Mouse (Mus musculus) kidney, postnatal 36 days (tissue): ENCODE results near the gene Fpr3.
"Not testable (repeated sequence)": the region's sequence is repeated elsewhere in the genome, so short reads cannot be mapped to it uniquely, and the experiment has no call there.

Experiments used
- DNase-seq, 2 experiments: peaks; one replicate each; pipeline ENCODE4 v3.0.0; 2021 to 2022; ENCODE audit warnings: mixed read lengths in 2 of 2

The Fpr3 gene

DNA sequence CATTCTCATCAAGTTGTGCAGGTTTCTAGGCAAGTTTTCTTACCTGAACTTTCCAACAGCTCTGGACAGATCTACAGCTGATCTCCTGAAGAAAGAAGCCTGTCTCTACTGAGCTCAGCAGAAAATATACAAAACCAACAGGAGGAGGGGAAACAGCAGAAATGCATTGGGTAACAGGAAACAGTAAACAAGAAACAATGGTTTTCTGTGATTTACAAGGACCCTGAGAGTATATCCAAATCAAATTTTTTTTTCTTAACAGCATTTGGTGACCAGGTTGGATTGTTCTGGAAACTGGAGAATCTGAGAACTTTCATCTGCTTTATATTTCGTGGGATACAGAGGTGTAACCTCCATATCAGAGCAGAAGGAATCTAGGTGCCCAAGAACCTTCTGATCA lies 3.8 kb upstream of the Fpr3 start, which contains the start of gene Fpr1:
Gene Fpr1 (minus strand): TSS at position 101 of the 400 bp plus-strand sequence.
- DNase-seq: no peak

DNA sequence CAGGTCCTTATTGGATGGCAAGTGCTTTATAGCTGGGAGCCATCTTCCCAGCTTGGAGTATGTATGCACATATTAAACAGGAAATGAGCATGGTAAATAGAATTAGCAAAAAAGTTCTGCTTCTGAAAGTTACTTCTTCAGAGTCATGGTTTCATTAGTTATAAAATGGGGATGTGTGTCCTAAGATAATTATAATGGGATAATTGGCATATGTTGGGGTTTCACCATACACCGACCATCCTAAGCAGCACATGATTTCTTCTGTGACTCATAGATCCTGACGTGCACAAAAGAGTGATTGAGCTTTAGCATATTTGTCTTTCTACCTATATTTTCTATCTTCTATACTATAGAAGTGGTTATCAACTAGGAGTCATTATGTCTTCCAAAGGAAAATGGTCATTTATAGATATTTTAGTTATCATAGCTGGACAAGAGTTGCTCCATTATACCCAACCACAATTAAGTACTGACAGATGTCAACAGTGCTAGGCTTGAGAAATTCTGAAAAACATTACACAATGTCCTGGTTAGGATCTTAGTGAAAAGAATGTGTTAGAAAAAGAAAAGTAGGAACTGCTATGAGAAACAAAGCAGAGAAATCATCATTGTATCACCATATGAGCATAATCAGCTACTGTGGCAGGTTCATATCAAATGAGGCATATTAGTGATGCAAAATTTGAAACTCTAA lies 2.2 kb downstream of the Fpr3 start:
- no peak for DNase-seq

DNA sequence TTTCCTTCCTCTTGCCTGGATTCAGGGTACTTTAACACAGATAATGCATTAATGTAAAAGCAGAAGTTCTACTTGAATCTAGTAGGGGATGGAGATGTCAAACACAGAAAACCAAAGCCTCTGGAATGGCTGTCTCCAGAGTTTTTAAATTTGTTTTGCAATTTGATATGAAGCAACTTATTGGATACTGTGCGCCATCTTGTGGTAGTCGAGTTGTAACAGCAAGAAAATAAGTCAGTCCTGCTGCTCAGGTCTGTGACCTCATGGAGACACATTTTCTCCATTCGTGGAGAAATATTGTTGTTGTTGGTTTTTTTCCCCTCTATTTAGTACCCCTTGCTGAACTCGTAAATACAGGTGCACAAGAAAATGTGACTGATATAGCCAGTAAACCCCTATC lies 8.4 kb downstream of the Fpr3 start:
- DNase-seq: peak; percentile 48 to 49

DNA sequence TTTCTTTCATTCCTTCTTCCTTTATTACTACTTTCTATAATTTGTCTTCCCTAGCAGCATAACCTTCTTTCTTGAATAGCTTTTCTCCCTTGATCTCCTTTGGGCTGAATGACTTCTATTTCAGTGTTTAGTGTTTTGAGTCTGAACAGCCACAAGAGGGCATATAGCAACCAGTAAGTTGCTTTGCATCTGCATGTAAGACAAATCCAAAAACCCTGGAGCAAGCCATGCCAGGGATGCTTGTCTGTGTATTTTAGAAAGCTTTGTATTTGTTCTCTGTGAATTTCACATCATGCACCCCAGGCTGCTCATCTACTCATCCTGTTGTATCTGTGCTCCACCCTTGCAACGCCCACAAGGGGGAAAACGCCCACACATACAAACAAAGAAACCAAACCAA lies 11.6 kb downstream of the Fpr3 start:
- no peak for DNase-seq

DNA sequence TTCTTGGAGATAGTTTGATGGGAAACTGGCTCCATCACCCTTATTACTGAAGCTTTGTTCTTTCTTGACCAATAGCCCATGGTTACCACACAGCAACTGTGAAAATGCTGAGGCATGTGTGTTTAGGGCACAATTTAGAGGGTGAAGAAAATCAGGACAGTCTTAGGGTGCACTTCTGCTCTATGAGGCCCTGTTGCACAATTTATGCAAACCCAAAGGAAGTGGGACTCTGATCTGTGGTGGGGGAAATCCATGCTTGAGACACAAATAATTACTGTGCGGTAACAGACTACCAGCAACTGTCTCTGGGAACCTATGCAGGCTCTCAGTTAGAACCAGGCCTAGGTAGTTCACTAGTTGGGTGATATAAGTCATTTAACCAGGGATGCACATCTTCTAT lies 13.1 kb downstream of the Fpr3 start:
- no peak for DNase-seq

DNA sequence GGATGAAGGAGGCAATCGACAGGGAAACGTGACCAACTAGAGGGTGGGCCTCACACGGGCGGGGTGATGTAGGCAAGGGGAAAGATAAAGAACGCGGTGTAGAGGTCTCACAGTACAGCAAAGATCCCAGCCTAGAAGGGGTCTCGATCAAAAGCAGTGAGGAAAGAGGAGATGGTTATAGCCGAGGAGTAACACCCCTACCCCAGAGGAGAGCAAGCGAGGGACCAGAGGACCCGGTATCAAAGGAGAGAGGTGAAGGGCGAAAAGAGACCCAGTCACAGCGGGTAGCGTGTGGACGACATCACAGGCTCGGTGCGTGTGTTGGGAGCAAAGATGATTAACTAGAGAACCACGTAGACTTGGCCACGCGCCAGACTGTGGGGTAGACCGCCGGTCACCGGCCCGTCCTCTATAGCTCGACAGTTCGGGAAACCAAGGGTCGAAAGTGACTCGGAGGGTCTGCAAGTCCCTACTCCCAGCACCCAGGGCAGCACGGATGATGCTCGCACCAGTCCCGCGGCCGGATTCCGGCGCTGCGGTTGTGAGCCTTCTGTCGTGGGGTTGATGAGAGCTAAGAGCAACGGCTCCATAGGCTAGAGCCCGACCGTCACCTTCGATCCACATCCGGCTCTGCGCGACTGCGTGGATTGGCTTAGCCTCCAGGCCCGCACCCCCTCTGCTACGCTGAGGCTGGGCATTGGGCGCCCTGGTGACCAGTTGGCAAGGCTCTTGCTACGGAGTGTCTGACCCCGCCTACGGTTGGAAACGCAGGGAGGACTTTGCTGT lies 22.2 kb downstream of the Fpr3 start:
- peak; percentile 81 to 82 for DNase-seq

DNA sequence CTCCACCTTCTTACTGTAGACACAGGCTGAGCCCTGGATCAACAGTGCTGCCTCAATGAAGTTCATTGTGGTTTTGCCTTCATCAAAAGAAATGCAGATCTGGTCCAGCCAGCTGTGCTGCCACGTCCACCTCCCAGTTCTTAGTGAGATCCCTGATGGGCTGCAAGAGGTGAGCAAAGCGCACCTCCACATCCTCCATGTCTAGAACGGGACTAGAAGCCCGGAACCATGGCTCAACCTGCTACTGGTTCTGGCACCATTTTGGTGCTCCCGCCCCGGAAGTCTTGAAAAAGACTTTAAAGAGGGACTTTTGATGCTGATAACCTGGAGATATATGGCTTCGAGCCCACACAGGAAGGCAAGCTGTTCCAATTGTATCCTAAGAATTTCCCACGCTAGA lies 25.0 kb downstream of the Fpr3 start:
- not testable (repeated sequence) for DNase-seq

DNA sequence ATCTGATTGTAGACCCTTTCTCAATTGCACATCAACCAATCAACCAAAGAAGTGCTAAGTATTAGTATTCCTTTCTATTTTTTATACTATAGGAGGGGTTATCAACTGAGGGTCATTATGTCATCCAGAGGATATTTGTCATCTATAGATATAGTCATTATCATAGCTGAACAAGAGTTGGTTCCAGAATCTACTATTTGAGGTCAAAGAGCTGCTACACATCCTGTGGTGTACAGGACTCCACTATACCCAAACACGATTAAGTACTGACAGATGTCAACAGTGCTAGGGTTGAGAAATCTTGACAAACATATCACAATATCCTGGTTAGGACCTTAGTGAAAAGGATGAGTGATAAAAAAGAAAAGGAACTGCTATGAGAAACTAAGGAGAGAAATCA lies 29.7 kb downstream of the Fpr3 start:
- DNase-seq: no peak

DNA sequence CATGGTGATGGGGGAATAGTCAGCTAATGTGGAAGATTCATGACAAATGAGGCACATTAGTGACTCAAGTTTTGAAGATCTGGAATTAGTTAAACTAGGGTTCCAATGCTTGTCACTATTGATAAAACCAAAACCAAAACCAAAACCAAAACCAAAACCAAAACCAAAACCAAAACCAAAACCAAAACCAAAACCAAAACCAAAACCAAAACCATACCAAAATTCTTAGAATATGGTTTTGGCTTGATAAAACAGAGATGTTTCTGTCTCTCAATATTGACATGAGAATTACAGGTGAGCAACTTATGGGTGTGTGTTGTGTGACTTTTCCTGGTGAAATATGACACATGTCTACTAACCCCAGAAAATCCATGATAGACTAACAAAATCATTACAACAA lies 30.1 kb downstream of the Fpr3 start:
- DNase-seq: no peak

DNA sequence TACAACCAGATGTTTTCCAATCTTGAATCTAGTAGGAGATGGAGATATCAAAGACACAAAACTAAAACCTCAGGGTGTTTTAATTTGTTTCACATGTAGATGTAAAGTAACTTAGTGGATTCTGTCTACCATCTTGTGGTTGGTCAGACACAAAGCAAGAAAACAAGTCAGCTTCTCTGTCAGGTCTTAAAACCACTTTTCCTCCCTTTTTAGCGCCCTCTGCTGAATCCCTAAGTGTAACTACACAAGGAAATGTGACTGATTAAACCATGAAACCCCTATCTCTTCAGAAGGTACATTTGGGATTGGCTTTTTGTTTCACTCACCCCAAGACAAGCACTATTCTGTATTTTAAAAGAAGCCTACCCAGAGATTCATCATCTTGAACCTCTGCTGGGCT lies 85.8 kb downstream of the Fpr3 start:
- DNase-seq: no peak

DNA sequence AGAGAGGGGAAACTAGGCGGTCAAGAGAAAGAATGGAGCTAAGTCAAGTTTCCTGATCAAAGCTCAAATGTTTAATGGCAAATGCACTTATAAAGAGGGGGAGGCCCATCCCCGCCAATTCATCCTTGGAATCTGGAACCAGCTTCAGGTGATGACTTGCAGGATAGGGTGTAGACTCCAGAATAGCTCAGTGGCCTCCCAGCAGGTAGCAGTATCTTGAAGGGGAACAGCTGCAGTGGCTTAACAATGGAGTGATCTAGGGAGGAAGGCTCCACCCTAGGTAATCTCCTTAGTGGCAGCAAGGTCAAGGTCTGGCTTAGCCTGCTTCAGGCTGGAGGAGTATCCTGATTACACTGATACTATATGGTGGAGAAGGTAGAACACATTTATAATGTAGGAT lies 93.6 kb downstream of the Fpr3 start:
- DNase-seq: not testable (repeated sequence)

DNA sequence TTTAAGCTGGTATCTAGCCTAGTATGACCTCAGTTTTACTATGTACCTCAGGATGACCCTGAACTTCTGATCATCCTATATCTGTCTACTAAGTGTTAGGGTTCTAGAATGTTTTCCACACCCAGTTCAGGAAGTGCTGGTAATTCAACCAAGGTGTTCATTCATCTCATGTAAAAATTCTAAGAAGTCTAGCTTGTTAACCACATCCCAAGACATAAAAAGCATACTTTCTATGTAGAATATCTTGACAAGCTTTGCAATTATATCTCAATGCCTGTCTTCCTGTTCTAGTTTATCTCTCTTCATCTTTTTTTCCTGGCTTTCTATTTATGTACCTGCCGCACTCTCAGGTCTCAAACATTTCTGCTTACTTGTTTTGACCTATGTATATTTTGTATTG lies 117.1 kb downstream of the Fpr3 start:
- DNase-seq: no peak
